Mouse (Mus musculus): ENCODE measurements at regions not wholly inside any gene's neighbourhood (a gene's known extent, or its start where the extent isn't known, plus 50 kb on each side); places are given as distances from the start of the nearest gene placed in this dataset.

DNA sequence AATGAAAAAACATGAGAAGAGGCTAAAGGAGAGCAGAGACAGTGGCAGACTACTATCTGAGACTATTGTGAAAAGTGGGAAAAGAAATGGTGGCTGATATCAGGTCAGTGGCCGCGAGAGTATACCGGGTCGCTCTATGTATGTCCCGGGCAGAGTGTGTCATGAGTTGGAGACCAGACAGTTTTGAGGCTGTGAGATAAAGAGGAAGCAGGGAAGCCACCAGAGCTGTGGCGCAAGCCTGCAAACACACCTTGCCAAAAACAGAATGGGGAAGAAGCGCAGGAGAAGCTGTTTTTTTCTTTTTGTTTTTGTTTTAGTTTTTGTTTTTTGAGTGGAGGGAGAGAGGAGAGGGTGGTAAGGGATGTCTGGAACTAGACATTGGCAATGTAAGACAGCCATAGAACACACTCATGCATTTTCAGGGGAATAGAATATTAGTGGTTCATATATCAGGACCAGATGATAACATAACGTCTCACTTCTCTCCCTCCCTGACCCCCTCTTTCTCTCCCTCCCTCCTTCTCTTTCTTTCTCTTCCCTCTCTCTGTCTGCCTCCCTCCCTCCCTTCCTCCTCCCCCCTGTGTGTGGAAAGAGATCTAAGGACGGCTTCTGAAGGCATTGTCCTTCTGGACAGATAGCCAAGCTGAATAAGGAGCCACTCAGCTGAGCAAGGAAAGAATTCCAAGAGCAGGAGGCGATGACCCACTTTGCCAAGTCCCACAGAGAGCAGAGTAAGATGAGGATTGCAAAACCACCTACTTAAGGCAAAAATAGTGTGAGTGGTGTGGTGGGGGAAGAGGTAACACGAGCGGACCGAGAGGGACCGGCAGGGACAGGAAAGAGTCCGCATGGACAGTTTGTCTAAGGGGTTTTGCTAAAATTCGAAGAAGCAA lies 167.9 kb downstream of the Dusp6 start:
- TF ChIP-seq POLR2A (IDR thresholded peaks at IDR 0.05; ENCODE audit: insufficient read depth, low read depth, low read length) (no peak), CTCF (IDR thresholded peaks at IDR 0.05) (no peak)
